Mouse (Mus musculus) NIH3T3 (cell line): ENCODE measurements around the gene Cytl1.

ENCODE experiments used
- DNase-seq: peaks from one replicate; pipeline ENCODE4 v3.0.0-alpha.2; 2012; ENCODE audit warnings: low read depth

Cytl1 gene

GRCm38 (mm10) chr5:37735224-37735623 is at the start of gene Cytl1:
Cytl1 (plus strand) TSS chr5:37735519.
- DNase-seq: no peak

GRCm38 (mm10) chr5:37692759-37693158 is 42.6 kb upstream of the Cytl1 start:
- DNase-seq: no peak

DNA sequence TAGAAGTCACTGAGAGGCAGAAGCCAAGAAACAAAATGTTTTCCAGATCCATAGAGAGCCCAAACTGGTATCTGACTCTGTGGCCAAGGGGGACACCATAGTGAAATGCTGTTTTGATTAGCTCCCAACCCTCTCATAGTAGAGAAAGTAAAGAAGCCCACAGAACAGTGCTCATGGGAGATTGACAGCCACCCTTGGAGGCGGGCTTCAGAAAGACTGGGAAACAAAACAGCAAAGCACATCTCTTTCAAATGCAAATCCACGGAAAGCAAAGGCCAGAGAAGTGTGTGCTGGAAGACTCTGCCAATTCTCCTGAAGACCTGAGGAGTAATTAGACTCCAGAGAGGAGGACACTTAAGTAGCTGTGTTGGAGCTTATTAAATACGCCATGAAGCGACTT is 39.5 kb upstream of the Cytl1 start:
- DNase-seq: no peak

DNA sequence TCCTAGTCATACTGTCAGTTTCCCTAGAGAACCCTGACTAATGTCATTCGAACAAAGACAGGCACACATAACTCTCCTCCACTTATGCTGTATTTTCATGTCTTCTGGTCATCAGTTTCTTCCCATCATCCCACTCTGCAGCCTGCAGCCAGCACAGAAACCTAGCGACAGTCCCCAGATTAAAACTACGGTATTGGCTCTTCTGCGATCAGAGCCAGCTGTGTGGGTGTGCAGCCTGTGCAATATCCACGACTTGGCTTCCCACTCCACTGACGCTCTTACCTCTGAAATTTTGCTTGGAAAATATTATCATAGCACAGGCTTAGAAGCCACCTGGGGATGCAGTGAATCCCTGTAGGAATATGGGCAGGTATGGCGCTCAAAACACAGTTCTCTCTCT is 38.0 kb upstream of the Cytl1 start:
- no peak for DNase-seq

GRCm38 (mm10) chr5:37699757-37700156 is 35.6 kb upstream of the Cytl1 start:
- DNase-seq: no peak

GRCm38 (mm10) chr5:37704962-37705361 is 30.4 kb upstream of the Cytl1 start:
- no peak for DNase-seq

DNA sequence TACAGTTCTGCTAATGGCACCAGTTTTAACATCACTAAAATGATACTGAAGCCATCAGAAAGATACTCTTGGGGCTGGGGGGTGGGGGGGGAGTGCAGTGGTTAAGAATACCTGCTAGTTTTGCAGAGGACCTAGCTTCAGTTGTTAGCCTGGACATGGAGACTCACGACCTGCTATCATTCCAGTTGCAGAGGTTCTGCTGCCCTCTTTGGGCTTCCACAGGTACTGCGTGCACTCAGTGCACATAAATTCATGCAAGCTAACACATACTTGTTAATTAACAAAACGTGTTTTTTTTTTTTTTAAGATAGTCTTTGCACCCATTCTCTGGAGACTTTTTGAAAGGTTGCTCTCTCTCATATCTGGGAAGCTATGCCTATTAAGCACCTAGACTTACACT is 27.2 kb upstream of the Cytl1 start:
- peak; percentile 2 for DNase-seq

DNA sequence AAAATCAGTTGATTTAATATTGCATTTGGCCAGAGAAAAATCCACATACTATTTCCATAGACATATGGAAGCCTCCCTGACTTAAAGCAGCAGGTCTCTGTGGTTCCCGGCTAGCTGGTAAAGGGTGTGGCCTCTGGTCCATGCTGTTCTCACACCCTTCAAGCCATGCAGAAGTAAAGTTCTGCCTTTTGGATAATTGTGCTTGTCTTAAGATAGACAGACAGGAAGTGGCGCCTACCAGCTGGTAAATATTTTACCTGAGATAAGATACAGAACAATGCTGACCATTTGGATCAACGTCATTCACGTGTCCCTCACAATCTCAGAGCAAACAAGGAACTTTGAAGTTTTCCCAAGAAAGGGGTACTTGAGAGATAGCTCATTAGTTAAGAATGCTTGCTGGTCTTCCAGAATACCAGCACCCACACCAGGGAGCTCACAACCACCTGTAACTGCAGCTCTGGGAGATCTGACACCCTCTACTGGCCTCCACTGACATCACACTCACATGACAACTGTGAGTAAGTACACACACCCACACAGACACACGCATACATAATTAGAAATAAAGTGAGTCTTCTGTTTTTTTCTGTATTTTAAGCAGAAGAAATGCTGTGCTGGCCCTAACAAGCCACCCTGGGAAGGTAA is 25.9 kb upstream of the Cytl1 start:
- DNase-seq: no peak

DNA sequence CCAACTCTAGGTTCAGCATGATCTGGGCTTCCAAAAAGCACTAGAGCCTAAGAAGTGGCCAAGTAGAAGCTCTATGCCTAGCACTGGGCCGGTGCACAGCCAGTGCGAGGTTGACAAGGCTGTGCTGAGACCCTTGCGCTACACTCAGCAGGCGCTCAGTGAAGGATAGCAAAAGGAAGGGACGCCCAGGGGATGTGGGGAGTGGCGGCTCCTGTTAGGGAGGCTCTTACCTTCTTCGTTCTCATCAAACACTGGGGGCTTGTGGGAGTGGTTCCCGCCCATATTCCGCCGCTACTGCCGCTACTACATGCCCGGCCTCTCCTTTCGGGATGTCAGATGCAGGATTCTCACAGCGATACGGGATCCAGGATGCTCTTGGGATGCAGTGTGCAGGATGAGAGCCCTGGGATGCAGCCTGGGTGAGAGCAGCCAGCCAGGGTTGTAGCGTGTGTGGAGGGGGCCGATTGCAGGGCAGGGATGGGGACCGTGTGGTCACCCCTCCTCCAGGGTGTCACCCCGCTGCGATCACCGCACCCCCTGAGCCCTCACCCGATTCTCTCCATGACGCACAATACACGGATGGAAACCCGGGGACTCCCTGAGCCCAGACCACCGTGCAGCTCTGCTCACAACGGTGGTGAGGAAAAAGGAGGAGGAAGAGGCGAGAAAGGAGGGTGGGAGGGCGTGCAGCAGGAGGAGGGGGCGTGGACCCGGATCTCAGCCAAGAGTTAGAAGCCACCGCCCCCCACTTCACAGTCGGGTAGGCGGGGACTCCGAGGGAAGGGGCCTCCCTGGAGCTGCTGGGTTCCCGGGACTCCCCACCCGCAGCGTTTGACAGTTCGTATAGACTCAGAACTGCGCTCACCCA is 18.6 kb upstream of the Cytl1 start, which contains the start of gene Stk32b:
TSS of gene Stk32b (minus strand) at position 667 of the 868 bp plus-strand sequence.
- DNase-seq: no peak

DNA sequence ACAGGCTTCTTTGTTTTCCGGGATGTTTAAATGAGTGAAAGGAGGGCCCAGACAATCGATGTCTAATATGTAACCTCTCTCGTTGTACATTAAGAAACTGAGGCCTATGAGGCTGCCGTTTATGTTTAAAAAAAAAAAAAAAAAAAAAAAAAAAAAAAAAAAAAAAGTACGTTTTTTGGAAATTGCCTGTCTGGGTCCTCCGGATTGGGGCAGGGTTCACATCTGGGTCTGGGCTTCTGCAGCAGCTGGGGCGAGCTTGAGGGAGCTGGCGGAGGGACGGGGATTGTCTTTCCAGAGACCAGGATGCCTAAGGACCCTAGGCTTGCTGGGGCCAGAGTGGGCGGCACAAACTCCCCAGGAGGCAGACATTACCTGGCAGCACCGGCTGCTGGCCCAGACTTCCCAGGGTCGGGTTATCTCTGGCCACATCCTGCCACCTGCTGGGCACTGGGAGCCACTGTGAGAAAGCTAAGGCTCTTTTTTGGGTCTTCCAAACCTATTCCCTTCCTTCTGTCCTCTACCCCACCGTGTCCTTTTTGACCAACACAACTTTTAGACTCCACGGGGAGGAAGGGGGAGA is 17.8 kb upstream of the Cytl1 start:
- peak; percentile 47 for DNase-seq

DNA sequence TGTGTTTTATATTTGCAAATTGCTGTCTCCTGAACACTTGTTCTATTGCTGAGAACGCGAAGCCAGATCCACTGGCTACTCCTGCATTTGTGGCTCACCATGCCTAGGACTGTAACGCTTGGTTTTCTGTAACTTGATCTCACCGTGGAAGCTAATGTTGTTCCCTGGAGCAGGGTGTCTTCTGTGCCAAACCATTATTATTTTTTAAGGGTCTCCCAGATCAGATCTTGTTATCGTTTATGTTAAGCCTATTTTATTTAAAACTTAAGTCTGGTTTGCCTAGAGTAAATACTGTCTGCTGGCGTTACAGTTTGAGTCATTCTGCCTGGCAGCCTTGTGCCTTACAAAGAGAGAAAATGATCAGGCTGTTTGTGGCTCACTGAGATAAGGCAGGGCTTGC is 14.6 kb upstream of the Cytl1 start:
- DNase-seq: peak; percentile 2

DNA sequence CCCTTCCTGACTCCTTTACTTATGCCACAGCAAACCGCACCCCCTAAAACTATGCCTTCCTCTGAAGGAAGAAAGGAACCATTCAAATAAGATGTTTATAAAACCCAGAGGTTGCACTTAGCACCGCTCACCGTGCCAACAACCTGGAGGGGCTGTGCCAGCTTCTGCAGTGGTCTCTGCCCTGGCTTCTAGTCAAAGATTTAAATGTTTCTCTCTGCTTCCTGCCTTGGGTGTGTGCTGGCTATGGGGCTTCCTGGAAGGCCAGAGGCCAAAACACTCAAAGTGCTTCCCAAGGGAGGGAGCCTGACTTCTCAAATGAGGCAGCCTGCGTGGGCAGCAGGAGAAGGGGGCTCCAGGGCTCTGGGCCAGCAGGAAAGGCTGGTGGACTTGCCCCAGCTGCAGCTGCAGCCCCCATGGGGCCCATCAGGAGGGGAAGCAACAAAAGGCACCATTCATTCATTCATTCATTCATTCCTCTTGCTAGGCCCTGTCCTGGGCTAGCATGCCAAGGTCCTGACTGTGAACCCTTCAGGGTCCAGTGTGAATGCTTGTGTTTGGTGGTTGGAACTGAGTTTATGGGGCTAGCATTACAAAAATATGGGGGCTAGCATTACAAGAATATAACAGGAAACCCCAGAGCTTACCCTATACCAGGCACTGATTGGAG is 10.0 kb upstream of the Cytl1 start:
- DNase-seq: no peak

GRCm38 (mm10) chr5:37730781-37731180 is 4.5 kb upstream of the Cytl1 start:
- no peak for DNase-seq

- peak; percentile 5 for DNase-seq
Measured at GRCm38 (mm10) chr5:37736213-37736612, 894 bp downstream of the Cytl1 start.

GRCm38 (mm10) chr5:37743889-37744707 is 8.8 kb downstream of the Cytl1 start:
- DNase-seq: no peak

DNA sequence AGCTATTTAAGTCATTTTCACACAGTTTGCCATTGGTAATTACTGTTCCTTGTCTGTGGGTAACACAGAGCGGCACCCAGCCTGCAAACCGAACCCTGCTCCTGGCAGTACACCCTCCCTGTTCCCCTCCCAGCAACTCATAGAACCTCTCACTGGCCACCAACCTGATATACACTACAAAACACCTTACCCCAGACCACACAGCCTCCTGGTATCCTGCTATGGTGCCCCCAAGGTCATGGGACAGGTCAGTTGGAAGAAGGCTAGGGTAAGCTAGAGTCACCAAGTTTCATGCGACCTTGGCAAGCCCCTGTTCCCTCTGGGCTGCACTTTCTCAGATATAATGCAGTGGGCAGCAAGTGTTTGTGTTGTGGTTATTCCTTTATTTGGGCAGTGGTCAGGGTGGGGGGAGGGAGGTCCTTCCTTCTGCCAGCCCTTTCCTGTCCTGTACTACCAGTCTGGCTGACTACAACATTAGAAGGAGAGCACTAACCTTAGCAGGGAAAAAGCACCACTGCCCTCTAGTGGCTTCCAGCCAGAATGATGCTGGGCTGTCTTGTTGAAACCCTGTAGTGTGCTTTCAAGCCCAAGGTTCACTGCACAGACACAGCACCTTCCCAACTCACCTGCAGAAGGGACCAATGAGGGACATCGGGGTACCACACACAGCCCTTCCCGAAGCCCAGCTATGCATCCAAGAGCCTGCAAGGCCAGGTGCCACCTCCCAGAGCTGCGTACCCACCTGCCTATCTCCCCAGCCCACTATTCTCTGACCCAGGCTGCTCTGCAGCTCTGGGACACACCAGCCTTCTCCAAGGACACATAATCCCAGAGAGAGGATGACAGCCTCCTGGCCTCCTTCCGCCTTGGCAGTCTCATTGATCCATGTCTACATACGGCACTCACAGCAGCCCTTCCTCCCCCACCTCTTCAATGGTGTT is 17.0 kb downstream of the Cytl1 start:
- DNase-seq: peak; percentile 82

DNA sequence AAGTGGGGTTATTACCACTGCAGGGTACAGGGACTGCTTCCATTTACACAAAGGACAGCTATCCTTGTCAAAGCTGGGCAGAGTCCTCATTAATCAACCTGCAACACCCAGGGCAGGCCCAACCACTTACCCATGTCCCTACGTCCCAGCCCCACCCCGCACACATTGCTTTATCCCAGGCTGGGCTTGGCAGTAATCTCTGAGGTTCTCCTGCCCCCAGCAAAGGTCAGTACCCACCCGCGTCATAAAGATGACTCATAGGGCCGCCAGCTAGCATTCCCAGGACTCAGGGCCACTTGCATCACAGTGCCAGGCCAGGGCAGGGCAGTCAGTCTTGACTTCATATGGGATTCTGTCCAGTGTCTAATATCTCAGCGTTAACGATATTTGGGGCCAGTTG is 18.0 kb downstream of the Cytl1 start:
- peak; percentile 34 for DNase-seq

DNA sequence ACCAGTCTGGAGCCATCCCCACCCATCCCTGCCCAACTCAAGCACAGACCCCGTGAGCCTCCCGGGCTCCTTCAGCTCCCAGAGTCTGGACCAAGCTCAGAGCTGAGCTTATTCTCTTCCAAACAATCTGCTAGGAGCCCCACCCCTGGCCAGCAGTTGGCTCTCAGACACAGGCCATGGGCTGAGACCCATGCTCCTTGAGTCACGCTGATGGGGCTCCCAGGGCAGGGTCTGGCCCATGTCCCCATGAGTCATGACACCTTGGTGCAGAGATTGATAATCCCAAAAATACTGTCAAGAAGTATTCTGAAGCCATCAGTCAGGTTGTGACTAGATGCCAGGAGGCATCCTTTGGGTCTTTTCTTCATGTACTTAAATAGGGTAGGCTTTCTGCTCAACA is 26.7 kb downstream of the Cytl1 start:
- DNase-seq: no peak

DNA sequence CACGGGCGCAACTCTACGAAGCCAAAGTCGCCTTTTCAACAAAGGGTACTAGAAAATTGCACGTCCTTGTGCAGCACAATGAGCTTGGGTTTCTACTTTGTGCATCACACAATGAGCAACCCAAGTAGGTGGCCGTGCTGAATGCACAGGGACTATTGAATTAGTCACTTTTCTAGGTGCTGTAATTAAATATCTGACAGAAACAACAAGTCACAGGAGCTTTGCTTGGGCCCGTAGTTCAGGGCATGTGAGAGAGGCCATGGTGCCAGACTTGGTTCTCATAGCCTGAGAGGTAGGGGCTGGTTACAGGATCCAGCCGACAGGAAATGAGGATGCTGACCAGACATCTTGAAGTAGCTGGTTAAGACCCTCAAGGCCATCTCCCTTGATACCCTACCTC is 30.5 kb downstream of the Cytl1 start:
- no peak for DNase-seq

DNA sequence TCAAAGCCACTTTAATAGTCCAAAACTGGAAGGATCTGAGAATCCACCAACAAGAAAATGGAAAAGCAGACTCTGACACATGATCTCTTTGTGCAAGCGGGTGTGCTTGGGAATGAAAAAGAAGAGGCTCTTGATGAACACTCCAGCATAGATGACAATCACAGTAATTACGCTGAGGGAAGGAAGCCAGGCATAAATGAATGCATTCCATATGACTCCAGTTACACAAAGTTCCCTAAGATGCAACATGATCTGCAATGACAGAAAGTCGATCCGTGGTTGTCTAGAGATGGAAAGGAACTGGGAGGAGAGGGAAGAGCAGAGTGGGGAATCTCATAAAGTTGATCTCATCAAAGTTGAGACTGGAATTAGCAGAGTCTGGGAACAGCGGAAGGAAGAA is 31.9 kb downstream of the Cytl1 start:
- DNase-seq: no peak

DNA sequence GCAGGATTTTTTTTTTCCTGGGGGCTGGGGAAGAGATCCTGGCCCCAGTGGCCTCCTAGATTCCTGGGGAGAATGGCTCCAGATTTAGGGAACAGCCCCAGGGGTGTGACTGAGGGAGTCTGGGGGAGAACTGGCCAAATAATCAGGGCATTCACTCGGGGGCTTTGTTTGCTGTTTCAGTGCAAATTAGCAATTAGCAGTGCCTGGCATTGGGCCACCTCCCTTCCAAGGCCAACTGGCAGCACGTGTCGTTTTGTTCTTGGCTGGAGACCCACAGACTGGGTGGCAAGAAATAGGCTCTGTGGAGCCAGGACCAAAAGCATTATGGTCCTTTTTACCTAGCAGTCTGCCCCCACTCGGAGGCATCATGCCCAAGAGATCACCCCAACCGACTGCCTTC is 33.7 kb downstream of the Cytl1 start:
- DNase-seq: no peak
